Mouse (Mus musculus) embryonic facial prominence, embryonic 10.5 days (tissue): Measurements from ENCODE around the gene Cog2. TPM values are rescaled to one million over a fixed set of nuclear protein-coding genes. Genes with fewer than 3 reads are reported as not detected.

ENCODE experiments used
- DNase-seq: peaks from one replicate; pipeline ENCODE4 v3.0.0-alpha.2; 2017; ENCODE audit warnings: low spot score
- H3K27ac ChIP-seq: fragments of 300-500 bp; sonication (generic); replicated peaks from 2 replicates; pipeline ENCODE4 v1.5.1; 2016; ENCODE audit warnings: mild to moderate bottlenecking
- H3K27me3 ChIP-seq: fragments of 300-500 bp; sonication (generic); replicated peaks from 2 replicates; pipeline ENCODE4 v1.6.1; 2016; ENCODE audit warnings: low read depth, mild to moderate bottlenecking; ENCODE audit not compliant: poor library complexity, severe bottlenecking
- H3K36me3 ChIP-seq: fragments of 300-500 bp; sonication (generic); replicated peaks from 2 replicates; pipeline ENCODE4 v1.6.1; 2016; ENCODE audit warnings: mild to moderate bottlenecking, moderate library complexity
- H3K4me1 ChIP-seq: fragments of 300-500 bp; sonication (generic); 2 replicates; pipeline ENCODE4 v1.6.1; 2016
- H3K4me3 ChIP-seq: fragments of 300-500 bp; sonication (generic); 2 replicates; pipeline ENCODE4 v1.5.1; 2016; ENCODE audit warnings: mild to moderate bottlenecking, moderate library complexity
- H3K9me3 ChIP-seq: fragments of 300-500 bp; sonication (generic); 2 replicates; pipeline ENCODE4 v1.6.1; 2016; ENCODE audit warnings: mild to moderate bottlenecking
- WGBS: fragments of 180-500 bp; shearing (Covaris S2); methylation state at CpG from one replicate; pipeline ENCODE4 v1.1.7; 2016; 5-methylcytosine and 5-hydroxymethylcytosine counted together
- polyA plus RNA-seq: library from polyadenylated mRNA; unstranded; fragments of >200 nt; fragmentation: Nextera tagmentation; extraction: Ambion mirVana; gene quantifications from 2 replicates; pipeline ENCODE4 v1.2.1, GENCODE M21; 2016

Gene Cog2
- polyA plus RNA-seq, 1 experiment from 2014 or later, result 41.8 TPM

GRCm38 (mm10) chr8:124576751-124577150, 56.2 kb downstream of the Cog2 start:
- no peak overlapping the region for H3K27ac ChIP-seq
- H3K4me3 ChIP-seq, result no peak overlapping the region
- no peaks in the 10 kb centered on the region for H3K27me3 ChIP-seq
- no peaks in the 10 kb centered on the region for H3K36me3 ChIP-seq
- WGBS, result 89% methylated on average over 1 of the region's 1 CpGs
- no peak for DNase-seq
- no peaks in the 10 kb centered on the region for H3K9me3 ChIP-seq
- peaks cover 22% of the 10 kb centered on the region for H3K4me1 ChIP-seq

DNA sequence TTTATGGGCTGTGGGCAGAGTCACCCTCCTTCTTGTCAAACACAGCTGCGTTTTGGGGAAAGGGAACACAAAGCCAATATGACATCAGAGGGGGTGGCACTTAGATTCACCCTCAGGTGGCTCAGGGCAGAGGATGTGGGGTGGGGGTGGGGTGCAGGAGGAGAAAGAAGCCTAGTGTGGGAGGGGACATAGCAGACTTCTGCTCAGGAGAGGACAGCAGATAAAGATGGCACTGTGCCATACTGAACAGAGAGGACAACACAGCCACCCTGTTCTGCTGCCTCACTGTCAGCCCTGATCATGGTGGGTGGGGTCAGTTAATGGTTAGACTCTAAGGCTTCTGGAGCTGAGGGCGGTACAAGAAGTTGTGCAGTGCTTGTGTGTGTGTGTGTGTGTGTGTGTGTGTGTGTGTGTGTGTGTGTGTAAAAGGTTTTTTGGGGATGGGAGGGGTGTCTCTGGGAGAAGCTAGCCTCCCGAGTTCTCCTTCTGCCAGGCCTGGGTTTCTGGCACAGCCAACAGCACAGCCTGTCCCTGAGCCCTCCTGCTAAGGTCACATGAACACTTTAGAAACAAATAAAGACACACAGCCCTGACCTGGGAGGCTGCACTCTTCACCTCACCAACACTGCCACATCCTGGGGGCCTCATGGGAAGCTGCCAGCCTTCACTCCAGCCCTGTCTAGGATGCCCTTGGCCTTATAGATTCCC, 65.3 kb downstream of the Cog2 start:
- peaks cover 17% of the 10 kb centered on the region; the same call in 1 of the 2 replicates for H3K4me1 ChIP-seq
- no peak for DNase-seq
- no peaks in the 10 kb centered on the region for H3K36me3 ChIP-seq
- WGBS, result 63% methylated on average over 3 of the region's 3 CpGs
- no peak overlapping the region for H3K4me3 ChIP-seq
- H3K27me3 ChIP-seq, result no peaks in the 10 kb centered on the region
- H3K27ac ChIP-seq, result no peak overlapping the region
- no peaks in the 10 kb centered on the region for H3K9me3 ChIP-seq

- H3K4me3 ChIP-seq, result no peak overlapping the region
- no peak for DNase-seq
- no peaks in the 10 kb centered on the region for H3K9me3 ChIP-seq
- WGBS, result 79% methylated on average over 2 of the region's 2 CpGs
- no peaks in the 10 kb centered on the region for H3K27me3 ChIP-seq
- H3K27ac ChIP-seq, result no peak overlapping the region
- peaks cover 17% of the 10 kb centered on the region; the same call in 1 of the 2 replicates for H3K4me1 ChIP-seq
- no peaks in the 10 kb centered on the region for H3K36me3 ChIP-seq
Measured at GRCm38 (mm10) chr8:124586556-124586955, 66.0 kb downstream of the Cog2 start.

DNA sequence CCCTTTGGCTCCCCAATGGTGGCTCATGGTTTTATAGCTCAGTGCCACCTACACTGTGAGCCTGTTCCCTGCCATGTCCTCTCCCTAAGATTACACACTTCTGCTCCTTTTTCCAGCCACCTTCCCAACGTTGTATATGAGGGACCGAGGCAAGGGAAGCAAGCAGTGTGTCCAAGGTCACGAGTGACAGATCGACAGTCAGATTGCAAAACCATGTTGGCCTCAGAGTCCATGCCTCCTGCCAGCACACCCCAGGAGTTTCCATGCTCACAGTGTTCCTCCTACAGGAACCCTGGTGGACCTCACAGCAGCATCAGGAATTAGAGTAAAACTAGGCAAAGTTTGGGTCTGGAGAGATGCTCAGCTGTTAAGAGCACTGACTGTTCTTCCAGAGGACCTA, 68.8 kb downstream of the Cog2 start:
- Histone ChIP-seq H3K27ac (no peak overlapping the region), H3K36me3 (no peaks in the 10 kb centered on the region), H3K27me3 (no peaks in the 10 kb centered on the region), H3K9me3 (no peaks in the 10 kb centered on the region), H3K4me1 (peaks cover 17% of the 10 kb centered on the region; the same call in 1 of the 2 replicates), H3K4me3 (no peak overlapping the region)
- WGBS, result 82% methylated on average over 4 of the region's 4 CpGs
- DNase-seq, result no peak

Other genes with a start within 250 kb of the Cog2 start
- gene Pgbd5, start 81.1 kb upstream of the Cog2 start, polyA plus RNA-seq, result 1.1 and 1.3 TPM in 2 replicates
- gene Agt, start 48.9 kb downstream of the Cog2 start, polyA plus RNA-seq, result 0.15 TPM in 1 of 2 replicates, not detected in the other
- not detected in 2 replicates for gene Capn9, start 55.3 kb downstream of the Cog2 start, polyA plus RNA-seq
- 24.2 and 24.4 TPM in 2 replicates for gene 2310022B05Rik, start 142.6 kb downstream of the Cog2 start, polyA plus RNA-seq
- gene Ttc13, start 201.2 kb downstream of the Cog2 start, polyA plus RNA-seq, result 47.0 and 48.7 TPM in 2 replicates
- gene Arv1, start 201.4 kb downstream of the Cog2 start, polyA plus RNA-seq, result 31.5 and 33.5 TPM in 2 replicates
- gene Fam89a, start 231.1 kb downstream of the Cog2 start, polyA plus RNA-seq, result 6.5 and 7.6 TPM in 2 replicates